Mouse (Mus musculus): ENCODE measurements around the gene Flad1. TPM values are rescaled to one million over a fixed set of nuclear protein-coding genes. Genes with fewer than 3 reads are reported as not detected.

The Flad1 gene
- total RNA-seq (2015) (9.7 and 11.6 TPM in 2 replicates), total RNA-seq (2017) (10.8 and 11.8 TPM in 2 replicates)

DNA sequence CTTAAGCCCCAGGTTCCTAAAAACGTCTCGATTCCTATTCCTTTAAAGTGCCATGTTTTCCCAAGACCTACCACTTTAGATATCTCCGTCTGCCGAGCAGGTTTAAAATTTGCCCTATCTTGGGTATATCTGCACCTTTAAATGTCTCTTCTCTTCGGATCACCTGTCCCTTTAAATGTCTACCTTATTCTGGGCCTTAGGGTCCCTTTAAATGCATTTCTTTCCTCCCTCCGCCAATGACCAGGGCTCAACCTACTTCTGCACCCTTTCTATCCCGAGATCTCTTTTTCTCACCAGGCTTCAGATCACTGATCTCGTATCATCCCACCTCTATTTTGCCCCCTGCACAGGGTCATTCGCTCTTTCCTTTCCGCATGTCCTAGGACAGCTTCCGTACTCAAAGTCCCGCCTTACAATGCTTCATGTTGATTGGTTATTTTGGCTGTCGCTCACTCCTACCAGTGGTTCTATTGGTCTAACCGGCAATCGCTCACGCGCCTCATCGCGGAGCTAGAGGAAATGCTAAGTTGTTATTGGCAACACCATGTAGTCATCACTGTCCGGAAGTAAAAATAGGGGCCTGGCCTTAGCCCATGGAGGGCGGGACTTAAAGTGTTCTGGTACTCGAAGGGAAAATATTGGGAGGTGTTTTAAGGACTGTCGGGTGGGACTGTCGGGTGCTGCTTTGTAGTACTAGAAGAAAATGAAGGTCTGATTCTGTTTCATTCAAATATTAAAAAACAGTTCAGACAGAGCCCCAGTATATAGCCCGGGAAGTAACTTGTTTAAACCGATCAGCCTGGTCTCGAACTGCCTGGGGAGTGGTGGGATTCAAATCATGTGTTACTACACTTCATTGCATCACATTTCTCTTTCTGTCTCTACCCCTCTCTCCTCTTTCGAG, at the start of gene Flad1:
Gene Flad1 (minus strand): TSS at position 381 of the 904 bp plus-strand sequence.
- peak; percentile 100 for ATAC-seq (ENCODE audit: poor library complexity, severe bottlenecking)

DNA sequence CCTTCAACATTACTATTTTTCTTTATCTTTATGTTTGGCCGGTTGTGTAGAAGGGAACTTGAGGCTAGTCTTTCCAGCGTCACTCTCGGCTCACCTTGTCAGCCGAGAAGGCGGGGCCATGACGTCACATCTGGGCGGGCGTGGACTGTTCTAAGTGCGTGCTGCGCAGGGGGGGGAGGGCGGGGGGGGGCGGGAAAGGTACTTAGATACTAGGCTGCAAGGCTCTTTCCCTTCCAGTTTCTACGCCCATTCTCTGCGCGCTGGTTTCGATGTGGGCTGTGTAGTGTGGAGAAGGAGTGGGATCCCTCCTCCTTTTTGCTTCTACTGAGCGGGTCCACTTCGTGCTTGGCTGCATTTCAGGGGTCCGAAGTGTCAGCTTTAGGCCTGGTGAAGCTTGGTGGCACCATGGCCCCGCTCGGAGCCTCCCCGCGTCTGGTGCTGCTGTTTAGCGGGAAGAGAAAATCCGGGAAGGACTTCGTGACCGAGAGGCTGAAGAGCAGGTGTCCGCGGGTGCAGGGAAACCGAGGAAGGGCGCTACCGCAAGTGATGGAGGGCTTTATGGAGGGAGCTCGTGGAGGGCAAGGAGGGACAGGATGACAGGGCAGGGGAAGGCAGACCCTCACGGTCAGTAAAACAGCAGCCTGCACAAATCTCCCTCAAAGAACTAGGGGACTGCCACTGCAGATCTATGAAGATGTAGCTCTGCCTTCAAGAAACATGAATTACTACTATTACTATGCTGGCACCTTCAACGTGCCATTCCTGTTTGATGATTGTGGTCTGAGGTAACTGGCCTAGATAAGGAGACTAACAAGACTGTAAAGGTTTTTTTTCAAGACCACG, 47.5 kb upstream of the Flad1 start:
- peak; percentile 83 for ATAC-seq (ENCODE audit: poor library complexity, severe bottlenecking)

DNA sequence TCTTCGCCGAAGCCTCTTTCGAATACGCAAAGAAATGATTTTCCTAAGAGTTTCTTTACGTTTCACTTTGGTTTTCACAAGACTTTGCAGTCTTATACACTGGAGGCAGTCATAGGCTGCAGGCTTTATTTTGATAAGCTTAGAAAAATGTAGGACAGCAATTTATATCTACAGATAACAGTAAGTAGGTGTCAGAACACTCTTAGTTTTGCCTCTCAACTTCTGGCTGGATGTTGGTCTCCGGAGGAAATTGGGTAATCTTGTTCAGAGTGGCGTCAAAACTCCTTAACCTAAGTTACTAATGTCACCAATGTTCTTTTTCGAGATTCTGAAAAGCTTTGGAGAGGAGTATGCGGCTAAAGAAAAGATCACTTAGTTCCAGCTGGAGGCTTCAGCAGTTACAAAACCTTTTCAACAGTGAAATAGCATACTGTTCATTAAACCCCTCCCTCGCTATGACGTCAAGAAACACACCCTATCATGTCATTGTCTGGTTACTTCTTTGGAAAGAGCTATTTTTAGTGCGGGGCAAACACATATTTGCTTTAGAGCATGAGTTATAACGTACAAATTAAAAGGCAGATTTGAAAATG, 46.8 kb upstream of the Flad1 start:
- ATAC-seq (ENCODE audit: poor library complexity, severe bottlenecking): peak; percentile 75

DNA sequence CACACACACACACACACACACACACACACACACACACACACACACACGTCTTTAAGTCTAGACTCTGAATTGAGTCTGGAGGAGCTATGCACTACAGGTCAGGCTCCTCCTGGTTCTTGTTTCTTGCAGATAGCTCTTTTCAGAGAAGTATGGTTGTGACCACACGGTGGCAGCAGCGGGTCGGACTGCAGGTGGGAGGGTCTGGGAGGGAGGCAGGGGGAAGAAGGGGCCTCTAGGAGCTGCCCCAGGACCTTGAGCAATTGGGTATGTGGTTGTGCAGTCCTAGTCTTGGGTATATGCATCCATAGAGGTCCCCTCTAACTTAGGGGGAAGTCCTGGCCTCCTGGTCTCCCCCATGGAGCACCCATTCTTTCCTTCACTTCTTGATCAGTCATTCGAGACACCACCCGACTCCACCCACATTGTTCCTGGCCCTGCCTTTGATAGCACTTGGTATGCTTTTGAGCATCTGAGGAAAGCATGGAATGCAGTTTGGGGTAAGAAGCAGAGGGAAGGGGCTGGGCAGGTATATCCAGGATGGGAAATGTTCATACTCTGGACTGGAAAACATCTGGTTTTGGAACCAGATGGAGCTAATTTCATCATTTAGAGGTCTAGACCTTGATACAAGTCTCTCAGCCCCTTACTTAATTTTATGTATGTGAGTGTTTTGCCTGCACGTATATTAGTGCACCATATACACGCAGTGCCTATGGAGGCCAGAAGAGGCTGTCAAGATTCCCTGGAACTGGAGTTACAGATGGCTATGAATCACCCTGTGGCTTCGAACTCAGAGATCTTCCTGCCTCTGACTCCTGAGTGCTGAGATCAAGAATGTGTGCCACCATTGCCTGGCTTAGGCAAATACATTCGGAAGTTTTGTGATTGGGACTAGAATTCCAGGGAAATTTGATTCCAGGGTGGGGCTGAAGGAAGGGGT, 45.3 kb upstream of the Flad1 start:
- peak; percentile 72 for ATAC-seq (ENCODE audit: poor library complexity, severe bottlenecking)

DNA sequence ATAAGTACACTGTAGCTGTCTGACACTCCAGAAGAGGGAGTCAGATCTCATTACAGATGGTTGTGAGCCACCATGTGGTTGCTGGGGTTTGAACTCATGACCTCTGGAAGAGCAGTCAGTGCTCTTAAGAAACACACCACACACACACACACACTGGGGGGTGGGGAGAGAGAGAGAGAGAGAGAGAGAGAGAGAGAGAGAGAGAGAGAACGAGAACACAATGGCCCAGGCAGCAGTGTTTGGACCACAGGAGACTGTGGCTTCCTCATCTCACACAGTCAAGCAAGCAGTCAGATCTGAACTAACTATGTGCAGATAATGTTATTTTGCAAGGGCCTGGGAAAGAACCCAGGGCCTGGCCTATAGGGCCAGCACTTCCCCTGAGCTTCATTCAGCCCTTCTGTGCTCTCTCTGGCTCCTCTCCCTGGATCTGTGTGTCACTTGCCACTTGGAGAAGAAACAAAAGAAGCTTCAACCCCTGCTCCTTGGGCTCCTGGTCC, 44.2 kb upstream of the Flad1 start:
- no peak for ATAC-seq (ENCODE audit: poor library complexity, severe bottlenecking)

DNA sequence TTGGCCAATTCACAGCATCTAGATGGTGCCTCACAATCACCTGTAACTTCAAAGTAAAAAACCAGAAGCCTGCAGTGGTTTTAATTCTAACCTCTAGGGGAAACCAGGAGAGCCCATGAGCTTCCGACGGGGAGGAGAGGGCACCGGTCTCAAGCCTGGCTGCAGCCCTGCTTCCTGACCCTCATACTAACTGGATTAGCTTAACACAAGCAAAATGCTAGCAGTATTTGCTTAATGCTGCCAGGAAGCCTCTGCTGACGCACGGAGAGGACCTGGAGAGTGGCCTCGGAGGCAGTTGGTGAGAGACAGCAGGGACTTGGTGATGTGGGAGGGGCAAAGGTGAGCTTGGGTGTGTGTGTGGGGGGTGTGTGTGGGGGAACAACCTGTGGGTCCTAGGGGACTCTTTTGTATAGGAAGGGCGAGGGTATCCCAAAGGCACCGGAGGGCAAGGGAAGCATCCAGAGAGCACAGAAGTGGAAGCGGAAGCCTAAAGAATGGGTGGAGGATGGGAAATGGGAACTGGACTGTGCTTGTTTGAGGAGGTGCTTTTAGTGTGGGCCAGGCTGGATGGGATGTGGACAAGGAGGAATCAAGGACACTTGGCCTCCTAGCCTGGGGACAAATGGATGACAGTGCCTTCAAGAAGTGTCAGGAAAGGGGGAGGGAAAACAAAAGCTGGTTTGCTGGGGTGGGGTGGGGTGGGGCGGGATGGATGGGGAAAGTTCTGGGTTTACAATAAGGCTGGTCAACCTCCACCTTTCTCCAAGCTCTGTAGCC, 42.9 kb upstream of the Flad1 start, which contains the start of gene Pmvk:
Gene Pmvk (plus strand): TSS at position 141 of the 777 bp plus-strand sequence.
- ATAC-seq (ENCODE audit: poor library complexity, severe bottlenecking): no peak

DNA sequence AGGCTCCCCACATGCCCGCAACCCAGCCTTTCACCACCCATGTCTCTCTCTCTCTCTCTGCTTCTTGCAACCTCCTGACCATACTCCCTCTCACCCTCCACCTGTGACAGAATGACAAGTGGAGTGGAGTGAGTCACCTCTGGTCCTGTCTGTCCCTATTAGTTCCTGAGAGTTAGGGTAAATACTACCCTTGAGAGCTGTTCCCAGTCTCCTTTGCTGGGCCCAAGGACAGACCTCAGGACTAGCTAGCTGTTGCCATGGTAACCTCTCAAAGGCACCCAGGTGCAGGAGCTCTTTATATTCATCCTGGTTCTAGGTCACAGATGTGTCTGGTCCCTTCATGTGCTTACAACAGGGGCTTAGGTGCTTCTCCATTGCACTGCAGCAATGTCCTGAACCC, 40.2 kb upstream of the Flad1 start:
- ATAC-seq (ENCODE audit: poor library complexity, severe bottlenecking): no peak

DNA sequence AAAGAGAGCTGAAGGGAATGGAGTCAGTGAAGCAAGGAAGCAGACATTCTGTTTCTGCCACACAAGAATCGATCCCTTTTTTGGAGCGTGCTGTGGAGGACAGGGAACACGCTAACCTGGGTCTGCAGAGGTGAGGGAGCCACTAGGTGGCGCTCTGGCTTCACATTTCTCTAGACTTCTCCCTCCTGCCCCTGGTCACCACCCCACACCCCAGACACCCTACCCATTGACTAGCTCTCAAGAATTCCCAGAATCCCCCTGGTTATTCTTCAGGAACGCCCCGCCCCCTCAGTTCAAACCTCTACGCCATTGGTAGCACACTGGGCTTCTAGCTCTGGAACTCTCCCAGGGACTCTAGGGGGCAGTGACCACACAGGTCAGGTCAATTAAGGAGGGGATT, 37.9 kb upstream of the Flad1 start:
- peak; percentile 91 for ATAC-seq (ENCODE audit: poor library complexity, severe bottlenecking)

DNA sequence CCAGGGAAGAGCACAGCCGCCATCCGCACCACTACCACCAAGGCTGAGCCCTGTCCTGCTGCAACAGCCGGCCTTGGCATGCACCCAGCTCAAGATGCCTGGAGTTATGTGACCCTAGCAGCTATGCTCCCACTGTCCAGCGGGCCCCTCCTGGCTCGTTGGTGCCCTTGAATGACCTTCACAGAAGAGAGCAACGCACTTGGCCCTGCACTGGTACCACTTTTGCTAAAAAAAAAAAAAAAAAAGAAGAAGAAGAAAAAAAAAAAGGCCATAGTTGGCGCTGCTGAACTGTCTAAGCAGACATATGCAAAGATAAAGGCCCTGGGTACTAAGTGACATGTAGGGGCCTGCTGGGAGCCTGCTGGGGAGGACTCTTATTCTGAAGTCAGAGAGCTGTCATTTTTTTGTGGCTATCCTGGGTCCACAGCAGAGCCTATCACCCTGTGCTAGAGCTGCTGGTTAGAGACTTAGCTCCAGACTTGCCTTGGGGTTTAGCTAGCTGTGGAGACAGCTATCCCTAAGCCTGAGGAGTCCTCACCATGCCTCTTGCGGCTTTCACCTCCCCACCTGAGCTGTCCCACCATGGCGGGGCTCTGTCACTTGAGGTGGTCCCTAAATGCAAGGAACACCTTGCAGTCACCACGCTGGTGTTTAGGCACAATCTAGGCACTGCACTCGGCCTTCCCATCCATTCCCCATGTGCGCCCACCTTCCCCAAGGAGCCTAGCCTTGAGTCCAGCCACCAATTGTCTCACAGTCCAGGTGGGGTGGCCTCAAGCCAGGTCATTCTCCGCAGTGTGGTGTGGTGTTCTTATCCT, 37.3 kb upstream of the Flad1 start:
- peak; percentile 43 for ATAC-seq (ENCODE audit: poor library complexity, severe bottlenecking)

DNA sequence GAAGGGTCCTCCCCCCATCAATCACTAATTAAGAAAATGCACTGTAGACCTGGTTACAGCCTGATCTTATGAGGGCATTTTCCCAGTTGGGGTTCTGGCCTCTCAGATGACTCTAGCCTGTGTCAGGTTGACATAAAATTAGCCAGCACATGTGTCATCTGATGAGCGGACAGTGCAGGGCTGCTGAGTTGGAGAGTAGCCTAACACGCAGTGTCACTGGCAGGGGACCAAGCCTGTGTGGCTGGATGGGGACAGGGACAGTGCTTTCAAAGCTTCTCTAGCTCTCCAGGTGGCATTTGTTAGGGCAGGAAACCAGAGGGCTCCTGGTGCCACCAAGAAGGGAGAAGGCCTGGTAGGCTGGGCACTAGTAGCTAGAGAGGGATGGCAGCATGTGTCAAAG, 29.0 kb upstream of the Flad1 start:
- no peak for ATAC-seq (ENCODE audit: poor library complexity, severe bottlenecking)

DNA sequence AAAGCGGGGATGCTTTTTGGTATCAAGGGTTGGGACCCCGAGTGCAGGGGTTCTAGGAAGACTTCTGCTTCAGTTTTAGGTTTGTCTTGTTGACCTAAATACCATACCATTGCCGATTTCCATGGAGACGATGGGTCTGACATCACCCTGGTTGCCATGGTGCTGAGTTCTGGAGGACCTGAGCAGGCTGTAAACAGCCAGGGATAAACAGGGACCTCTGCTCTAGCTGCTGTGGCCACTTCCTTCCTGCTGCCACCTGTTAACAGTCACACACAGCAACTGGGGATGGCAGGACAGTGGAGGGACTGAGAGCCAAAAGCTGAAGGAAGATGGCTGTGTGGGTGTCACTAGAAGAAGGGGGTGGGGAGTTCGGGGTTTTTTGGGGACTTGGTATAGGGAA, 25.6 kb upstream of the Flad1 start:
- peak; percentile 38 for ATAC-seq (ENCODE audit: poor library complexity, severe bottlenecking)

DNA sequence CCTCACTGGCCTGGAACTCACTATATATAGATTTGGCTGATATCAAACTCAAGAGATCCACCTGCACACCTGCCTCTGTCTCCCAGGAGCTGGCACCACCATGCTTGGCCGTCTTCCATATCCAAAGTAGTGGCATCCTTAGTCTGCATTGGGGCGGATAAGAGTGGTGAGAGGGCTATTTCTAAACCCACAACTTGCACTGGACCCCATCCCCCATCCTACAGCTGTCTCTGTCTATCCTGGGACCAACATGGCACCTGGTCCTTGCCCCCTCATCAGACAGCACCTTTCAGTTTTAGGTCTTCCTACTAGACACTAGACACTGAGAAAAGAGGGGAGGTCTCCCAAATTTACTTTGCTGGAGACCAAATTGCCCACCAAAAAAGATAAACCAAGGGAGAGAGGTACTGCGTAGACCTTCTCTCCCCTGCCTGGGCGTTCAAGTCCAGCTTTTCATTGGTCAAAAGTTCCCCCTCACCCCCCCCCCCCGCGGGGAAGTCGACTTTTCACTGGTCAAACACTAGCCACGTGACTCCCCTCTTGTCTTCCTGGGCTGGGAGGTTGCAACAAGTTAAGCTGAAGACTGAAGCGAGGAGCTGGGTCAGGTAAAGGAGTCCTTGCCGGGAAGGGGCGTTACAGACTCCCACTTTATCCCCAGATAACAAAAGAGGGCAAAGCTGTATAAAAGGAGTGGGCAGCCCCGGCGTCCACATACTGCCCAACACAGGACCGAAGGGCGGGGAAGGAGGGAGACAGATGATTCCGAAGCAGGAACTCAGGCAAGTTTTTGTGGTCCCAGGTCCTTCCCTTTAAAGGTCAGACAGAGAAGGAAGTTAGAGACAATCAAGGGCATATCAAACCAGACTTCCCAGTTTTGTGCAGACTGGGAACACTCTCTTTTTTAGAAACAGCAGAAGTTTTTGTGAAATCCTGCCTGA, 24.8 kb upstream of the Flad1 start, which contains the start of gene Pbxip1:
Gene Pbxip1 (plus strand): TSS at position 531 of the 938 bp plus-strand sequence.
- ATAC-seq (ENCODE audit: poor library complexity, severe bottlenecking): peak; percentile 89

DNA sequence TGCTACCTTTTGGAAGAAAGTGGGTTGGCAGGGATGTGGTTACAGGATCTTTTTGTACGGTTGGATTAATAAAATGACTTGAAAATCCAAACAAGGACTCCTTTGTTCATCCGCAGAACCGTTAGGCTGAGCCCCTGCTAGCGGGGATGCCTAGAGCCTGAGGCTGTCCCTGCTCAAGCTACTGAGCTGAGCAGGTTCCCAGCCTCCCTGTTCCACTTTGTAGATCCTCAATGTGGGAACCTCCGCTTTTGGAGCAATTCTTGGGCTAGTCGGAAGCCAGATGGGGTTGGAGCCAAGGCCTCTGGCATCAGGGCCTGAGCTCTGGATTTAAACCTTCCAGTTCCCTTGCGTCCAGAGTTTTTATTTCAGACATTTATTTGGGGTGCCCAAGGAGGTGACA, 23.4 kb upstream of the Flad1 start:
- ATAC-seq (ENCODE audit: poor library complexity, severe bottlenecking): no peak

DNA sequence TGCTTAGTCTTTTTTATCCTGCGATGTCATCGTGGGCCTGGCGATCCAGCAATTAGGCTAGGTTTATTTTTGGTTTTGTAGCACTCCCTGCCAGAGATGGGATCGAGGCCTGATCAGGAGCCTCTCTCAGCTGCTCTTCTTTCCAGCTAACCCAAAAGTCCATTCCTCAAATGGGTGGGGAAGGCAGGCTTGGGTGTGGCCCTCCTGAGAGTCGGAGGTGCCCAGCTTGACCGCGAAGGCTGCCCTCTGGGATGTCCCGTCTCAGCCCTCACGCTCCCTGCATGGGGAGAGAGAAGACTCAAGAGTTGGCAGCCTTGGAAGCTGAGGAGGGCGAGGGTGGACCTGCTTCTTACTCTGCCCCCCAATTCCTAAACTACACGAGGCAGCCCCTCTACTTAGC, 22.9 kb upstream of the Flad1 start:
- ATAC-seq (ENCODE audit: poor library complexity, severe bottlenecking): no peak

DNA sequence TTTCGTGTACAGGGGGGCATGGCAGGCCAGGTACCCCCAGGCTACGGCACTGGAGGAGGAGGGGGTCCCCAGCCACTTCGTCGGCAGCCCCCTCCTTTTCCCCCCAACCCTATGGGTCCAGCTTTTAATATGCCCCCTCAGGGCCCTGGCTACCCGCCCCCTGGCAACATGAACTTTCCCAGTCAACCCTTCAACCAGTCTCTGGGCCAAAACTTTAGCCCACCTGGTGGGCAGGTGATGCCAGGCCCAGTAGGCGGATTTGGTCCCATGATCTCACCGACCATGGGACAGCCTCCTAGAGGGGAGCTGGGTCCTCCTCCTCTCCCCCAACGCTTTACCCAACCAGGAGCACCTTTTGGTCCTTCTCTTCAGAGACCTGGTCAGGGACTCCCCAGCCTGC, 20.9 kb upstream of the Flad1 start:
- ATAC-seq (ENCODE audit: poor library complexity, severe bottlenecking): no peak

DNA sequence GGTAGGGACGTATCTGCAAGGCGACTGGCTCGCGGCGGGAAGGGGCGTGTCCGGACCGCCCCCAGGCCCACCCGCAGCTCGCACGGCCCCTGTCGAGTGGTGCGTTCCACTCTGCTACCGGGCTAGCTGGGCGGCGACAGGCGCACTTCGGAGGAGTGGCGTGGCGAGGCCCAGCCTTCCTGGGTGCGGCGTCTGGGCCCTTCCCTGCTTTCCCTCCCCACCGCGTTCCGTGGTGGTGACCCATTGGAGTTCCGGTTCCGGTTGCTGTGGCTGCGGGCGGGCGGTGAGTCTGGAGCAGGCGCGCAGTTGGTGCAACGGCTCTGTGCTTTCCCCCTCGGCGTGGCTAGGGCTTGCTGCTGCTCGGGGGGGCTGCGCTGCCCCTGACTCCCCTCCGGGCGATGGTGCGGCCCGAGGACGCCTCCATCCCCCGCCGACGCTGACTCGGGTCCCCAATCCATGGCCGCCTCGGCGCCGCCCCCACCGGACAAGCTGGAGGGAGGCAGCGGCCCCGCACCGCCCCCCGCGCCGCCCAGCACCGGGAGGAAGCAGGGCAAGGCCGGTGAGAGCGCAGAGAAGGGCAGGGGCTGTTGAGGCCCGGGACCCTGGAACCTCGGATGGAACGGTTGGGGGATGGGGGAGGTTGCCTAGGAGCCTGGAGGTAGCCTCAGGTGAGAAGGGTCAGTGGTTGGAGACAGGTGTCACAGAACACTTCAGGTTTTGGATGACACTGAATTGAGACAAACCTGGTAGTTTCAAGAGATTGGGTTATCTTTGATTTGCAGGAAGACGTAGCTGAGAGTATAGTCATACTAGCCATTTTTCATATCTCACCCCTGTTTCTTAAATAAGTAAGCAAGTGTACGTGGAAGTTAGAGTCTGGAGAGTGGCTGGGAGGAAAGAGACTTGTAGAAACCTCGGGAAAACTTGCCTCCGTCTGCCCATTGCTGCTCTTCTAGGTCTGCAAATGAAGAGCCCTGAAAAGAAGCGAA, 18.8 kb upstream of the Flad1 start, which contains the start of gene Pygo2:
Gene Pygo2 (plus strand): TSS at position 44 of the 989 bp plus-strand sequence.
- ATAC-seq (ENCODE audit: poor library complexity, severe bottlenecking): peak; percentile 100

Measured in megakaryocyte, adult 5-6 weeks (primary cell).